Mouse (Mus musculus): ENCODE data around the gene Speer4c.
"Not testable (repeated sequence)": the region's sequence is repeated elsewhere in the genome, so short reads cannot be mapped to it uniquely, and the experiment has no call there.

Speer4c gene

GRCm38 (mm10) chr5:15714171-15714570 lies at the start of gene Speer4c:
Speer4c (minus strand) TSS chr5:15714271.
- not testable (repeated sequence) for DNase-seq (ENCODE audit: extremely low read depth, insufficient read length, low spot score)

- DNase-seq (ENCODE audit: extremely low read depth, insufficient read length, low spot score) = no peak
These were observed 33.6 kb upstream of the Speer4c start for GRCm38 (mm10) chr5:15747478-15748255.

- no peak for DNase-seq (ENCODE audit: extremely low read depth, insufficient read length, low spot score)
These were observed 20.2 kb upstream of the Speer4c start for GRCm38 (mm10) chr5:15734097-15734867.

GRCm38 (mm10) chr5:15702891-15703290 lies 11.2 kb downstream of the Speer4c start:
- DNase-seq (ENCODE audit: extremely low read depth, insufficient read length, low spot score) = not testable (repeated sequence)

GRCm38 (mm10) chr5:15697719-15698118 lies 16.4 kb downstream of the Speer4c start:
- DNase-seq (ENCODE audit: extremely low read depth, insufficient read length, low spot score) = not testable (repeated sequence)

GRCm38 (mm10) chr5:15691849-15692248 lies 22.2 kb downstream of the Speer4c start:
- DNase-seq (ENCODE audit: extremely low read depth, insufficient read length, low spot score) = not testable (repeated sequence)

- not testable (repeated sequence) for DNase-seq (ENCODE audit: extremely low read depth, insufficient read length, low spot score)
These were observed 23.2 kb downstream of the Speer4c start for GRCm38 (mm10) chr5:15690822-15691221.

- DNase-seq (ENCODE audit: extremely low read depth, insufficient read length, low spot score) = not testable (repeated sequence)
These were observed 24.3 kb downstream of the Speer4c start for GRCm38 (mm10) chr5:15689659-15690213.

- DNase-seq (ENCODE audit: extremely low read depth, insufficient read length, low spot score) = not testable (repeated sequence)
These were observed 25.0 kb downstream of the Speer4c start for GRCm38 (mm10) chr5:15688874-15689658.

- DNase-seq (ENCODE audit: extremely low read depth, insufficient read length, low spot score) = not testable (repeated sequence)
These were observed 32.6 kb downstream of the Speer4c start for GRCm38 (mm10) chr5:15681301-15682035.

GRCm38 (mm10) chr5:15679980-15680949 lies 33.8 kb downstream of the Speer4c start:
- DNase-seq (ENCODE audit: extremely low read depth, insufficient read length, low spot score) = not testable (repeated sequence)

GRCm38 (mm10) chr5:15678907-15679306 lies 35.2 kb downstream of the Speer4c start:
- not testable (repeated sequence) for DNase-seq (ENCODE audit: extremely low read depth, insufficient read length, low spot score)

- DNase-seq (ENCODE audit: extremely low read depth, insufficient read length, low spot score) = not testable (repeated sequence)
These were observed 36.3 kb downstream of the Speer4c start for GRCm38 (mm10) chr5:15677750-15678149.

- DNase-seq (ENCODE audit: extremely low read depth, insufficient read length, low spot score) = not testable (repeated sequence)
These were observed 39.4 kb downstream of the Speer4c start for GRCm38 (mm10) chr5:15674429-15675244.

GRCm38 (mm10) chr5:15673989-15674388 lies 40.1 kb downstream of the Speer4c start:
- not testable (repeated sequence) for DNase-seq (ENCODE audit: extremely low read depth, insufficient read length, low spot score)

GRCm38 (mm10) chr5:15670789-15671188 lies 43.3 kb downstream of the Speer4c start:
- not testable (repeated sequence) for DNase-seq (ENCODE audit: extremely low read depth, insufficient read length, low spot score)

GRCm38 (mm10) chr5:15663847-15664246 lies 50.2 kb downstream of the Speer4c start:
- not testable (repeated sequence) for DNase-seq (ENCODE audit: extremely low read depth, insufficient read length, low spot score)

Measured in 3134 (cell line).